Mouse (Mus musculus): ENCODE results near the gene Zbtb25.

DNA sequence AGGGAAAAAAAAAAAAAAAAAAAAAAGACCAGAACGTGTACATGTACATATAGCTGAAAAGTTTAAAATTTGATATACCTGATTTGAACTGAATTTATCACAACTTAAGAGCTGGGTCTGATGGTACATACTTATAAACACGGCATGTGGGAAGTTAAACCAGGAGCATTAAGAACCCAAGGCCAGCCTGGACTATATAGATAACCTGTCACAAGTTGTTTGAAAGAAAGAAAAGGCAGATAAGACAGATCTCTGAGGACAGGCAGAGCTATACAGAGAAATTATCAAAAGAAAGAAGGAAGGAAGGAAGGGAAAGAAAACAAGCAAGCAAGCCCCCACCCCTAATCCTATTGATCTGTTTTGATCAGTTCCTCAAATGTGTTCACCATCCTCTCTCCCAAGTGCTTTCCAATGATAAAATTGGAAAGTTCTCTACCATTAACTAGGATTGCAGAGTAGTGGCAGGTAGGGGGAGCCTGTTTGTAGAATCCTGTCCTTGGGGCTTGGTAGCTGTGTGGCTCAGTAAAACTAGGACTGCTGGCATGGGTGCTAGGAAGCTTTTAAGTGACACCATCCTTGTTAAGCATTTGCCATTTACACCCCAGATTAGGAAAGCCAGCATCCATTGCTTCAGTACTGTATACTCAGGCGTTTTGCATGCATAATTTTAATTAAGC lies 22.3 kb upstream of the Zbtb25 start:
- TF ChIP-seq CTCF (IDR thresholded peaks at IDR 0.05; ENCODE audit: control insufficient read depth, insufficient read depth, insufficient read length) (no peak), MYOG (IDR thresholded peaks at IDR 0.05; ENCODE audit: control insufficient read depth, extremely low read depth, insufficient read length) (no peak), MYOD1 (IDR thresholded peaks at IDR 0.05; ENCODE audit: control insufficient read depth, insufficient read length, low read depth) (no peak), MAX (IDR thresholded peaks at IDR 0.05) (no peak), FOSL1 (IDR thresholded peaks at IDR 0.05; ENCODE audit: insufficient read depth, low read length, poor library complexity, severe bottlenecking) (no peak)

Data from C2C12 (cell line).